Mouse (Mus musculus): ENCODE measurements at regions not wholly inside any gene's neighbourhood (a gene's known extent, or its start where the extent isn't known, plus 50 kb on each side); places are given as distances from the start of the nearest gene placed in this dataset.

- ATAC-seq (0 out of 2 replicates have a peak, but pooled peaks have one; percentile 19), DNase-seq (no peak)
- Histone ChIP-seq H3K4me2 (ENCODE audit: low read depth, low read length) (no peak overlapping the region), H3K4me3 (ENCODE audit: low read depth, low read length) (no peak overlapping the region), H3K27me3 (ENCODE audit: insufficient read depth, low read length) (no peaks in the 10 kb centered on the region), H3K4me1 (ENCODE audit: insufficient read depth) (no peaks in the 10 kb centered on the region), H3K36me3 (replicated peaks; ENCODE audit: insufficient read depth, low read length) (no peaks in the 10 kb centered on the region), H3K9me3 (ENCODE audit: low read length) (no peaks in the 10 kb centered on the region), H3K27ac (ENCODE audit: low read depth) (no peak overlapping the region), H3K9ac (replicated peaks) (no peak overlapping the region)
- WGBS (ENCODE audit: insufficient replicate concordance) = 52% methylated on average over 3 of the region's 3 CpGs
- TF ChIP-seq EP300 (IDR thresholded peaks at IDR 0.05; ENCODE audit: low read depth) = no peak
- TF ChIP-seq CTCF (IDR thresholded peaks at IDR 0.05; ENCODE audit: low read depth) = no peak
Observed at GRCm38 (mm10) chr11:111801033-111801432, 735.1 kb downstream of the Kcnj2 start.

DNA sequence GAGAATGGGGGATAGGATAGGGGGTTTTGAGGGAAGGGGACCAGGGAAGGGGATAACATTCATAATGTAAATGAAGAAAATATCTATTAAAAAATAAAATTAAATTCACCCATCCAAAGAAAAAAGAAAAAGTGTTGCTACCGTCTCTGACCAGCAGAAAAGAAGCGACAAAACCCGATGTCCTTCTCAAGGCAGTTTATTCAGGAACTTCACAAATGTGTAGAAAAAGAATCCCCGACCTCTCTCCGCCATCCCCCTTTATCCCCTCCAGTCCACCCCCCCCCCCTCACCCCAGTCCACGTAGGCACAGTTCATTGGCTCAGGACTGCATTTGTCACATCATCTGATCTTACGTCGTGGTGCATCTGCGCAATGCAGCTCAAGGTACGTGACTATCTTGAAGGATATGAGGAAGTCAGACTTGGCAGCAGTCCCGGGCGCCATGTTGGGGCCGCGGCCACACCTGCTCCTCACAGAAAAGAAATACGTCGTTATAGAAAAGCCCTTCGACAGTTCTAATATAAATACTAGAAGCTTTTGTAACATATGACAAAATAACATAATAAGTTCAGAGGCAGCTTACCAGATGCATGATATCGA, 750.3 kb downstream of the Kcnj2 start:
- H3K9ac ChIP-seq (replicated peaks) = no peak overlapping the region
- no peak overlapping the region for H3K27ac ChIP-seq (ENCODE audit: low read depth)
- TF ChIP-seq CTCF (IDR thresholded peaks at IDR 0.05; ENCODE audit: low read depth) (no peak), EP300 (IDR thresholded peaks at IDR 0.05; ENCODE audit: low read depth) (no peak)
- H3K27me3 ChIP-seq (ENCODE audit: insufficient read depth, low read length) = no peaks in the 10 kb centered on the region
- DNase-seq (no peak), ATAC-seq (no peak)
- no peak overlapping the region for H3K4me3 ChIP-seq (ENCODE audit: low read depth, low read length)
- H3K4me1 ChIP-seq (ENCODE audit: insufficient read depth) = no peaks in the 10 kb centered on the region
- no peaks in the 10 kb centered on the region for H3K36me3 ChIP-seq (replicated peaks; ENCODE audit: insufficient read depth, low read length)
- WGBS (ENCODE audit: insufficient replicate concordance) = 86% methylated on average over 18 of the region's 18 CpGs
- no peak overlapping the region for H3K4me2 ChIP-seq (ENCODE audit: low read depth, low read length)
- H3K9me3 ChIP-seq (ENCODE audit: low read length) = no peaks in the 10 kb centered on the region

DNA sequence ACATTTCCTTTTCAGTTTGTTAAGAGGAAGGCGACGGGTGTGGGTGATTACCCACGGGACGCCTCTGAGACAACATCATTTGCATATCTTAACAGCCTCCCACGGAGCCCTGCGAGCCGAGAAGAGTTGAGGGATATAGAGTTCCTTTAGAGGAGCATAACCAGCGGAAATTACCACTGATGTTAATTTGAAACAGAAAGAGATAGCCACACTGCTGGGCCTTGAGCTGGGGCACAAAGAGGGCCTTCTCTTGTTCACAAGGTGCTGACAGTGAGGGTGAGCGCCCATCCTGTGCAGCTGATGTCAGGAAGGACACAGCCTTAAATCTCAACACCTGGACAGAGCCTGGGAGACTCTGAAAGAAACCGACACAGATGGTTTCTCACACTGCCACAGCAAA, 752.2 kb downstream of the Kcnj2 start:
- H3K9me3 ChIP-seq (ENCODE audit: low read length) = no peaks in the 10 kb centered on the region
- H3K4me2 ChIP-seq (ENCODE audit: low read depth, low read length) = no peak overlapping the region
- ATAC-seq (peak; percentile 56), DNase-seq (no peak)
- no peak overlapping the region for H3K4me3 ChIP-seq (ENCODE audit: low read depth, low read length)
- no peaks in the 10 kb centered on the region for H3K4me1 ChIP-seq (ENCODE audit: insufficient read depth)
- no peak for TF ChIP-seq EP300 (IDR thresholded peaks at IDR 0.05; ENCODE audit: low read depth)
- TF ChIP-seq CTCF (IDR thresholded peaks at IDR 0.05; ENCODE audit: low read depth) = no peak
- H3K36me3 ChIP-seq (replicated peaks; ENCODE audit: insufficient read depth, low read length) = no peaks in the 10 kb centered on the region
- H3K27ac ChIP-seq (ENCODE audit: low read depth) = peak overlapping the region; percentile 51
- no peaks in the 10 kb centered on the region for H3K27me3 ChIP-seq (ENCODE audit: insufficient read depth, low read length)
- 15% methylated on average over 10 of the region's 10 CpGs for WGBS (ENCODE audit: insufficient replicate concordance)
- H3K9ac ChIP-seq (replicated peaks) = no peak overlapping the region

GRCm38 (mm10) chr11:111820356-111820755, 754.4 kb downstream of the Kcnj2 start:
- WGBS (ENCODE audit: insufficient replicate concordance) = 60% methylated on average over 7 of the region's 7 CpGs
- no peaks in the 10 kb centered on the region for H3K36me3 ChIP-seq (replicated peaks; ENCODE audit: insufficient read depth, low read length)
- no peak overlapping the region for H3K27ac ChIP-seq (ENCODE audit: low read depth)
- TF ChIP-seq CTCF (IDR thresholded peaks at IDR 0.05; ENCODE audit: low read depth) (no peak), EP300 (IDR thresholded peaks at IDR 0.05; ENCODE audit: low read depth) (no peak)
- no peaks in the 10 kb centered on the region for H3K9me3 ChIP-seq (ENCODE audit: low read length)
- H3K9ac ChIP-seq (replicated peaks) = no peak overlapping the region
- no peaks in the 10 kb centered on the region for H3K4me1 ChIP-seq (ENCODE audit: insufficient read depth)
- H3K4me3 ChIP-seq (ENCODE audit: low read depth, low read length) = no peak overlapping the region
- no peak overlapping the region for H3K4me2 ChIP-seq (ENCODE audit: low read depth, low read length)
- no peaks in the 10 kb centered on the region for H3K27me3 ChIP-seq (ENCODE audit: insufficient read depth, low read length)
- DNase-seq (no peak), ATAC-seq (no peak)

DNA sequence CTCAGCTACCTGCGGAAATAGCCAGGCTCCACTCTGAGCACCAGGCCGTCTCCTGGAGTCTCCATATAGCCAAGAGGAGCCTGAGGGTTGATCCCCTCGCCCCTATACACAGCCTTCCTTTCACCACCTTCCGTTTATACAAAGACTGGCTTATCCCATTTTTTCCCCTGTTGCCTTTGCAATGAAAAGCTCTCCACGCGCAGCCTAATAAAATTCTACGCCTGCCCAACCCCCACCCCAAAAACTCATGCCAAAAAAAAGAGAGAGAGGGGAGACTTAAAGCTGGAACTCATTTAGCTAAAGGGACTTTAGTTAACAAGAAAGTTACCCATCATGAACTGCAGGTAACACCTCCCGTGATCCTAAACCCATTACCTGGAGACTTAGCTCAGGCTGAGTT, 762.5 kb downstream of the Kcnj2 start:
- ATAC-seq = no peak
- no peaks in the 10 kb centered on the region for H3K4me1 ChIP-seq (ENCODE audit: insufficient read depth)
- 71% methylated on average over 8 of the region's 8 CpGs for WGBS (ENCODE audit: insufficient replicate concordance)
- no peaks in the 10 kb centered on the region for H3K36me3 ChIP-seq (replicated peaks; ENCODE audit: insufficient read depth, low read length)
- H3K9me3 ChIP-seq (ENCODE audit: low read length) = no peaks in the 10 kb centered on the region
- DNase-seq = no peak
- no peak overlapping the region for H3K9ac ChIP-seq (replicated peaks)
- H3K27me3 ChIP-seq (ENCODE audit: insufficient read depth, low read length) = no peaks in the 10 kb centered on the region
- TF ChIP-seq EP300 (IDR thresholded peaks at IDR 0.05; ENCODE audit: low read depth) = no peak
- no peak overlapping the region for H3K4me2 ChIP-seq (ENCODE audit: low read depth, low read length)
- H3K4me3 ChIP-seq (ENCODE audit: low read depth, low read length) = no peak overlapping the region
- H3K27ac ChIP-seq (ENCODE audit: low read depth) = no peak overlapping the region

DNA sequence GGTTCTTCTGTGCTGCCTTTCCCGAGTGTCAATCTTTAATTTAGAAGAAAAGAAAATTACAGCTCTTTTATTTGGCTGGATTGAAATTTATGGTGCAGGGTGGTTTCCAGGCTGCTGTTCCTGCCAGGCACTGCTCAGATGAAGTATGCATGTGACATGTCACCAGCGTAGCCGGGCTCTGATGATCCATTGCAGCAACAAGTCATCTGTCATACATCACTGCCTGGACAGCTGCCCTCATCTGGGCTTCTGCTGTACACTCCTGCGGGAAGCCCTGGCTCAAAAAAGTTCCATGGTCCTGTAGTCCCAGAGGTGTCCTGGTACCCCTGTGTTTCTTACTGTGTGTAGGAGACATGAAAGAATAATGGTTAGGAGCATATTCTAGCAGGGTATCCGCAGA, 773.0 kb downstream of the Kcnj2 start:
- H3K9ac ChIP-seq (replicated peaks) = no peak overlapping the region
- H3K27ac ChIP-seq (ENCODE audit: low read depth) = no peak overlapping the region
- DNase-seq = no peak
- no peaks in the 10 kb centered on the region for H3K4me1 ChIP-seq (ENCODE audit: insufficient read depth)
- ATAC-seq = no peak
- WGBS (ENCODE audit: insufficient replicate concordance) = 67% methylated on average over 5 of the region's 5 CpGs
- TF ChIP-seq EP300 (IDR thresholded peaks at IDR 0.05; ENCODE audit: low read depth) (no peak), CTCF (IDR thresholded peaks at IDR 0.05; ENCODE audit: low read depth) (no peak)
- no peaks in the 10 kb centered on the region for H3K27me3 ChIP-seq (ENCODE audit: insufficient read depth, low read length)
- no peak overlapping the region for H3K4me3 ChIP-seq (ENCODE audit: low read depth, low read length)
- H3K4me2 ChIP-seq (ENCODE audit: low read depth, low read length) = no peak overlapping the region
- no peaks in the 10 kb centered on the region for H3K9me3 ChIP-seq (ENCODE audit: low read length)
- no peaks in the 10 kb centered on the region for H3K36me3 ChIP-seq (replicated peaks; ENCODE audit: insufficient read depth, low read length)
